Mouse (Mus musculus) CD8-positive naive resting alpha-beta T cell, adult 57 days (primary cell): ENCODE results near the gene Pin1rt1. TPM values are rescaled to one million over a fixed set of nuclear protein-coding genes. Genes with fewer than 3 reads are reported as not detected.

Source experiments
- total RNA-seq: library from RNA; stranded (reverse); gene quantifications from one replicate; pipeline ENCODE4 v1.2.4, GENCODE M21; 2023

Pin1rt1 gene
- not detected for total RNA-seq

DNA sequence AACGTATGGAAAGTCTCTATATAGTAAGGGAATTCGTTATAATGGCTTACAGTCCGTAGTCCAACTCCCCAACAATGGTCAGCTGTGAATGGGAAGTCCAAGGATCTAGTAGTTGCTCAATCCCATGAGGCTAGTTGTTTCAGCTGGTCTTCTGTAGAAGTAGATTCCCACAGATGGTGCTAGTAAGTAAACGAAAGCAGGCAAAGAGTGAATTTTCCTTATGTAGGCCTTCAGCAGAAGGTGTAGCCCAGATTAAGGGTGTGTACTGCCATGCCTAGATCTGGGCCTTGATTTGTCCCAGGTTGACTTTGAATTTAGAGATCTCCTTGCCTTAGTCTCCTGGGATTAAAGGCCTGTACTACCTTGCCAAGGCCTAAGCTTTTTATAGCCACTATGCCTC lies at the start of gene Pin1rt1:
TSS of gene Pin1rt1 (minus strand) at position 101 of the 400 bp plus-strand sequence.

DNA sequence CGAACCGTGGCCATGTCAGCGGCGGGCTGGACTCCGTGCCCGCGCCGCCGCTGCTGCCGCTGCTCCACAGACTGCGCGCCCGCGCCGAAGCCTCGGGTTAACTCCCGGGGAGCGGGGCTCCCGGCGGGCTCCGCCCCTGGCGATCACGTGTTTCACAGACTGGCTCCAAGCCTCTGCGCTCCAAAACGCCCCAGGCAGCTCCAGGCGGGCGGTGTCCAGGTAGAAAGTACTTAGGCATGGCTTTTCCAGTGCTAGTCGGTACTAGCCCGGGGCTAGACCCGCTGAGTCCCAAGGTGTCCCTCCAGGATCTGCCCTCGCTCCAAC lies 26.5 kb upstream of the Pin1rt1 start, which contains the start of gene Depdc7:
TSS of gene Depdc7 (minus strand) at position 138 of the 324 bp plus-strand sequence.

DNA sequence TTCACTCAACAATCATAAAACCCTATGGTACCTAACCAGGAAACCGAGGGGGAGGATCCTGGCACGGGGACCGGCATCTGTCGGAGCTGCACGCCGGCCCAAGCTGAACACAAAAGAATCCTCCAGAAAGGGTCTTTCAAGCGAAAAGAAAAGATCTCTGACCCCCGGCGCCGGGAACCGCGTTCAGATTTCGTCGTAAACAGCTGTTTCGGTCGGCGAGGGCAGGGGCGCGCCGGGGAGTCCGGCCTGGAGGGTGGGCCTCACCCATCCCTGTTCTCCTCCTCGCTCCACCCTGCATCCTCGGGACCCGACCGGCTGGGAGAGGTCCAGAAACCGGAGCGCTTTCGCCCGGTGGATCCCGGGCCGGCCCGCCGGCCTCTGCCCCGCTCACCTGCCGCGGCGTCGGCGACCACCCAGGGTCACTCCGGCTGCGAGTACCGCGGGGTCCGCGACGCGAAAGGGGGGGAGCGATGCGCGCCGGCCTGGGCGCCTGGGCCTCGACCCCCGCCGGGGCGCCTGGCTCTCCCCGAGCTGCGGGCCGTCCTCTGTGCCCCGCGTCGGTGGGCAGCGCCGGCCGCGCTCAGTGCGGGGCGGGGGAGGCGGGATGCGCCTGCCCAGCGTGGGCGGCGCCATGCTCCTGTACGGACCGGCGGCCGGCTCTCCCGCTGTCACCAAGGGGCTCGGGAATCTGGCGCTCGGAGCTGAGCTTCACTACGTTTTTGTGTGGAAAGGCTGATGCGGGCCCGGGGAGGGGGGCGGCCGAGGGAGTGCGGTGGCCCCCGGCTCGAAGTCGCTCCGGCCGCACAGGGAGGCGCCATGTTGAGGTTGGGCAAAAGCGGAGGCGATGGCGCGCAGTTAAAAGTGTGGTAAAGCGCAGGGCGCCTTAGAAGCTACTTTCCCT lies 4.3 kb downstream of the Pin1rt1 start, which contains the start of gene Tcp11l1:
TSS of gene Tcp11l1 (minus strand) at position 585 of the 901 bp plus-strand sequence.

Other genes starting within 250 kb of the Pin1rt1 start
- gene Hipk3, start 221.9 kb downstream of the Pin1rt1 start, total RNA-seq, result 52.3 TPM
- gene Cstf3, start 125.9 kb downstream of the Pin1rt1 start, total RNA-seq, result 58.8 TPM
- gene Tcp11l1, start 4.2 kb downstream of the Pin1rt1 start, total RNA-seq, result 2.8 TPM
- gene Depdc7, start 26.5 kb upstream of the Pin1rt1 start, total RNA-seq, result not detected
- gene Qser1, start 100.4 kb upstream of the Pin1rt1 start, total RNA-seq, result 8.5 TPM
- 8.9 TPM for gene Prrg4, start 133.5 kb upstream of the Pin1rt1 start, total RNA-seq
- not detected for gene Ccdc73, start 151.4 kb upstream of the Pin1rt1 start, total RNA-seq